In the genomic region with DNA sequence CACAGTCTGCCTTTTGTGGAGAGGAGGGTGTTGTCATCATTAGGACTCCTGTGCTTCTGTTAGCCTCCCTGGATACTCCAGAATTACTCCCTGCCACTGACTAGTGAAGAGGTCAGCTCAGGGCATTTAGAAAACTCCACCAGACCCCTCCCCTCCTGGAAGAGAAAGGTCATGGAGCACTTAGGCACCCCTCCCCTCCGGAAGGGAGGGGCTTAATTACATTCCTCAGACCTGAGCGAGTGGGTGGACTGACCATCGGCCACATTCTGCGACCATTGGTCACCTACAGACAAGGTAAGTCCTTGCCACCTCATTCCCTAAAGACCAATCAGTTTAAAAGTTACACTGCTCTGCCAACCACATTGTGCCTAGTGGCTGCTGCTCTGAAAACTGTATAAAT, we compare ENCODE assay signal across 31 mouse cellular contexts. TPM values are rescaled to one million over a fixed set of nuclear protein-coding genes. Genes with fewer than 3 reads are reported as not detected.
"Had no signal": no experiment of that assay in that cellular context is flagged by ENCODE, and none has a peak within 500 bp of the region (broad histone marks: within the 10 kb centered on the region; RNA-seq: fewer than 3 reads in every experiment).

No protein-coding gene starts in this region.

- H3K4me3 ChIP-seq: kidney, embryonic 15.5 days; left cerebral cortex, adult 2 months; limb, embryonic 12.5 days; limb, embryonic 15.5 days; liver, embryonic 13.5 days had no signal

- H3K9ac ChIP-seq: kidney, embryonic 15.5 days; limb, embryonic 12.5 days; limb, embryonic 15.5 days; liver, embryonic 13.5 days had no signal

- H3K36me3 ChIP-seq: kidney, embryonic 15.5 days; limb, embryonic 12.5 days; limb, embryonic 15.5 days; liver, embryonic 13.5 days had no signal

- H3K9me3 ChIP-seq: kidney, embryonic 15.5 days; limb, embryonic 12.5 days; limb, embryonic 15.5 days; liver, embryonic 13.5 days had no signal

- H3K4me2 ChIP-seq: kidney, embryonic 15.5 days; limb, embryonic 12.5 days; limb, embryonic 15.5 days; liver, embryonic 13.5 days; midbrain, embryonic 11.5 days had no signal

- DNase-seq: kidney, adult 8-10 months; kidney, postnatal 10 days; kidney, postnatal 36 days; layer of hippocampus, postnatal 36 days; left cerebral cortex, postnatal 4 days; liver, embryonic 13.5 days; lung, adult 2 months; lung, postnatal 14 days; lung, postnatal 4 days; midbrain, embryonic 14.5 days; thymus, adult 18-20 months; thymus, postnatal 36 days had no signal

- H3K27ac ChIP-seq: kidney, embryonic 15.5 days; left cerebral cortex, adult 2 months; limb, embryonic 12.5 days; limb, embryonic 15.5 days had no signal

- H3K27me3 ChIP-seq: kidney, embryonic 15.5 days; limb, embryonic 12.5 days had no signal

RNA-seq across cellular contexts. Expression of a gene that starts 14.6 kb away (rescaled TPM):
- total RNA-seq: layer of hippocampus, adult 8-10 months; layer of hippocampus, postnatal 10 days; layer of hippocampus, postnatal 36 days; left cerebral cortex, adult 2 months; left cerebral cortex, postnatal 14 days; left cerebral cortex, postnatal 4 days; megakaryocyte progenitor cell, adult 5-6 weeks; megakaryocyte-erythroid progenitor cell, adult 5-6 weeks; midbrain, postnatal 0 days had no signal
- polyA plus RNA-seq: kidney, embryonic 15.5 days; limb, embryonic 12.5 days; limb, embryonic 15.5 days; liver, embryonic 13.5 days; liver, embryonic 16.5 days; lung, adult 2 months; lung, embryonic 16.5 days; midbrain, embryonic 11.5 days; midbrain, embryonic 14.5 days; midbrain, postnatal 0 days; neural tube, embryonic 11.5 days; neural tube, embryonic 14.5 days; small intestine, adult 2 months; spleen, adult 2 months; stomach, embryonic 16.5 days; urinary bladder, adult 2 months had no signal

RNA-seq across cellular contexts. Expression of a gene that starts 30.8 kb away (rescaled TPM):
- total RNA-seq: megakaryocyte progenitor cell, adult 5-6 weeks; midbrain, postnatal 0 days had no signal
- polyA plus RNA-seq: kidney, embryonic 15.5 days; limb, embryonic 12.5 days; limb, embryonic 15.5 days; lung, adult 2 months; lung, embryonic 16.5 days; midbrain, embryonic 11.5 days; midbrain, embryonic 14.5 days; midbrain, postnatal 0 days; neural tube, embryonic 11.5 days; small intestine, adult 2 months; spleen, adult 2 months; stomach, embryonic 16.5 days; urinary bladder, adult 2 months had no signal

RNA-seq across cellular contexts. Expression of a gene that starts 32.8 kb away (rescaled TPM):
- total RNA-seq: left cerebral cortex, postnatal 14 days; left cerebral cortex, postnatal 4 days; megakaryocyte progenitor cell, adult 5-6 weeks; megakaryocyte-erythroid progenitor cell, adult 5-6 weeks had no signal
- polyA plus RNA-seq: limb, embryonic 12.5 days; limb, embryonic 15.5 days; liver, embryonic 13.5 days; liver, embryonic 16.5 days; lung, adult 2 months; lung, embryonic 16.5 days; midbrain, embryonic 14.5 days; midbrain, postnatal 0 days; neural tube, embryonic 11.5 days; neural tube, embryonic 14.5 days; small intestine, adult 2 months; spleen, adult 2 months; stomach, embryonic 16.5 days; urinary bladder, adult 2 months had no signal

RNA-seq across cellular contexts. Expression of a gene that starts 52.2 kb away (rescaled TPM):
- total RNA-seq: layer of hippocampus, adult 8-10 months; layer of hippocampus, postnatal 10 days; layer of hippocampus, postnatal 36 days; left cerebral cortex, adult 2 months; megakaryocyte progenitor cell, adult 5-6 weeks; midbrain, postnatal 0 days had no signal
- polyA plus RNA-seq: kidney, embryonic 15.5 days; limb, embryonic 12.5 days; limb, embryonic 15.5 days; liver, embryonic 13.5 days; liver, embryonic 16.5 days; lung, adult 2 months; lung, embryonic 16.5 days; midbrain, embryonic 11.5 days; midbrain, embryonic 14.5 days; midbrain, postnatal 0 days; neural tube, embryonic 11.5 days; neural tube, embryonic 14.5 days; small intestine, adult 2 months; spleen, adult 2 months; stomach, embryonic 16.5 days; urinary bladder, adult 2 months had no signal
